Mouse (Mus musculus): Measurements from ENCODE around the gene Hrh2. TPM values are rescaled to one million over a fixed set of nuclear protein-coding genes. Genes with fewer than 3 reads are reported as not detected.

Hrh2 gene
- polyA plus RNA-seq, 1 experiment from 2014 or later, result 0.04 TPM

GRCm38 (mm10) chr13:54221631-54222179 is 29.8 kb downstream of the Hrh2 start:
- no peaks in the 10 kb centered on the region for H3K36me3 ChIP-seq (ENCODE audit: control insufficient read depth, insufficient read depth, low read length)
- H3K27me3 ChIP-seq (ENCODE audit: control insufficient read depth, insufficient read depth, low read depth, low read length), result no peaks in the 10 kb centered on the region
- no peak overlapping the region for H3K9ac ChIP-seq (ENCODE audit: low read length)
- no peaks in the 10 kb centered on the region for H3K9me3 ChIP-seq (ENCODE audit: control insufficient read depth, low read length)
- H3K4me3 ChIP-seq (ENCODE audit: low read length), result no peak overlapping the region
- no peak overlapping the region for H3K27ac ChIP-seq (ENCODE audit: low read length)
- 65% methylated on average over 4 of the region's 4 CpGs for WGBS
- H3K4me2 ChIP-seq (ENCODE audit: low read depth, low read length), result no peak overlapping the region
- no peaks in the 10 kb centered on the region for H3K4me1 ChIP-seq (replicated peaks; ENCODE audit: control insufficient read depth, insufficient read depth, low read length)
- ATAC-seq (ENCODE audit: low read depth), result no peak

- 56% methylated on average over 13 of the region's 13 CpGs for WGBS
- H3K9me3 ChIP-seq (ENCODE audit: control insufficient read depth, low read length), result no peaks in the 10 kb centered on the region
- H3K9ac ChIP-seq (ENCODE audit: low read length), result no peak overlapping the region
- no peak overlapping the region for H3K4me2 ChIP-seq (ENCODE audit: low read depth, low read length)
- no peaks in the 10 kb centered on the region for H3K27me3 ChIP-seq (ENCODE audit: control insufficient read depth, insufficient read depth, low read depth, low read length)
- ATAC-seq (ENCODE audit: low read depth), result no peak
- no peaks in the 10 kb centered on the region for H3K4me1 ChIP-seq (replicated peaks; ENCODE audit: control insufficient read depth, insufficient read depth, low read length)
- no peak overlapping the region for H3K27ac ChIP-seq (ENCODE audit: low read length)
- H3K4me3 ChIP-seq (ENCODE audit: low read length), result no peak overlapping the region
- H3K36me3 ChIP-seq (ENCODE audit: control insufficient read depth, insufficient read depth, low read length), result no peaks in the 10 kb centered on the region
These were observed 31.2 kb downstream of the Hrh2 start for GRCm38 (mm10) chr13:54222921-54223769.

- no peak overlapping the region for H3K4me3 ChIP-seq (ENCODE audit: low read length)
- 22% methylated on average over 13 of the region's 13 CpGs for WGBS
- no peak overlapping the region for H3K4me2 ChIP-seq (ENCODE audit: low read depth, low read length)
- no peak for ATAC-seq (ENCODE audit: low read depth)
- H3K27me3 ChIP-seq (ENCODE audit: control insufficient read depth, insufficient read depth, low read depth, low read length), result no peaks in the 10 kb centered on the region
- H3K9me3 ChIP-seq (ENCODE audit: control insufficient read depth, low read length), result no peaks in the 10 kb centered on the region
- no peak overlapping the region for H3K9ac ChIP-seq (ENCODE audit: low read length)
- H3K4me1 ChIP-seq (replicated peaks; ENCODE audit: control insufficient read depth, insufficient read depth, low read length), result no peaks in the 10 kb centered on the region
- no peaks in the 10 kb centered on the region for H3K36me3 ChIP-seq (ENCODE audit: control insufficient read depth, insufficient read depth, low read length)
- H3K27ac ChIP-seq (ENCODE audit: low read length), result no peak overlapping the region
These were observed 36.1 kb downstream of the Hrh2 start for GRCm38 (mm10) chr13:54227916-54228483.

GRCm38 (mm10) chr13:54230081-54230480 is 38.2 kb downstream of the Hrh2 start:
- 40% methylated on average over 6 of the region's 6 CpGs for WGBS
- Histone ChIP-seq H3K27me3 (ENCODE audit: control insufficient read depth, insufficient read depth, low read depth, low read length) (no peaks in the 10 kb centered on the region), H3K4me1 (replicated peaks; ENCODE audit: control insufficient read depth, insufficient read depth, low read length) (no peaks in the 10 kb centered on the region), H3K4me3 (ENCODE audit: low read length) (no peak overlapping the region), H3K4me2 (ENCODE audit: low read depth, low read length) (no peak overlapping the region), H3K27ac (ENCODE audit: low read length) (no peak overlapping the region), H3K9ac (ENCODE audit: low read length) (no peak overlapping the region), H3K36me3 (ENCODE audit: control insufficient read depth, insufficient read depth, low read length) (no peaks in the 10 kb centered on the region), H3K9me3 (ENCODE audit: control insufficient read depth, low read length) (no peaks in the 10 kb centered on the region)
- ATAC-seq (ENCODE audit: low read depth), result peak; percentile 37

- Histone ChIP-seq H3K36me3 (ENCODE audit: control insufficient read depth, insufficient read depth, low read length) (no peaks in the 10 kb centered on the region), H3K4me3 (ENCODE audit: low read length) (no peak overlapping the region), H3K27ac (ENCODE audit: low read length) (peak overlapping the region; percentile 61), H3K4me1 (replicated peaks; ENCODE audit: control insufficient read depth, insufficient read depth, low read length) (no peaks in the 10 kb centered on the region), H3K9me3 (ENCODE audit: control insufficient read depth, low read length) (no peaks in the 10 kb centered on the region), H3K27me3 (ENCODE audit: control insufficient read depth, insufficient read depth, low read depth, low read length) (no peaks in the 10 kb centered on the region), H3K4me2 (ENCODE audit: low read depth, low read length) (no peak overlapping the region), H3K9ac (ENCODE audit: low read length) (no peak overlapping the region)
- ATAC-seq (ENCODE audit: low read depth), result peak; percentile 92
- WGBS, result 39% methylated on average over 10 of the region's 10 CpGs
These were observed 39.9 kb downstream of the Hrh2 start for GRCm38 (mm10) chr13:54231868-54232267.

- Histone ChIP-seq H3K9me3 (ENCODE audit: control insufficient read depth, low read length) (no peaks in the 10 kb centered on the region), H3K27me3 (ENCODE audit: control insufficient read depth, insufficient read depth, low read depth, low read length) (no peaks in the 10 kb centered on the region), H3K4me3 (ENCODE audit: low read length) (no peak overlapping the region), H3K27ac (ENCODE audit: low read length) (no peak overlapping the region), H3K36me3 (ENCODE audit: control insufficient read depth, insufficient read depth, low read length) (no peaks in the 10 kb centered on the region), H3K4me2 (ENCODE audit: low read depth, low read length) (no peak overlapping the region), H3K9ac (ENCODE audit: low read length) (no peak overlapping the region), H3K4me1 (replicated peaks; ENCODE audit: control insufficient read depth, insufficient read depth, low read length) (peaks cover 10% of the 10 kb centered on the region)
- no peak for ATAC-seq (ENCODE audit: low read depth)
- 57% methylated on average over 6 of the region's 6 CpGs for WGBS
These were observed 45.6 kb downstream of the Hrh2 start for GRCm38 (mm10) chr13:54237512-54237911.

GRCm38 (mm10) chr13:54238585-54239323 is 46.8 kb downstream of the Hrh2 start:
- peak overlapping the region; percentile 9; the same call in 1 of the 2 replicates for H3K9ac ChIP-seq (ENCODE audit: low read length)
- no peaks in the 10 kb centered on the region for H3K36me3 ChIP-seq (ENCODE audit: control insufficient read depth, insufficient read depth, low read length)
- peaks cover 10% of the 10 kb centered on the region for H3K4me1 ChIP-seq (replicated peaks; ENCODE audit: control insufficient read depth, insufficient read depth, low read length)
- no peaks in the 10 kb centered on the region for H3K27me3 ChIP-seq (ENCODE audit: control insufficient read depth, insufficient read depth, low read depth, low read length)
- no peak overlapping the region for H3K4me3 ChIP-seq (ENCODE audit: low read length)
- no peaks in the 10 kb centered on the region for H3K9me3 ChIP-seq (ENCODE audit: control insufficient read depth, low read length)
- no peak overlapping the region for H3K4me2 ChIP-seq (ENCODE audit: low read depth, low read length)
- H3K27ac ChIP-seq (ENCODE audit: low read length), result no peak overlapping the region
- WGBS, result 26% methylated on average over 14 of the region's 14 CpGs
- peak; percentile 82 for ATAC-seq (ENCODE audit: low read depth)

- ATAC-seq (ENCODE audit: low read depth), result no peak
- H3K4me2 ChIP-seq (ENCODE audit: low read depth, low read length), result no peak overlapping the region
- no peak overlapping the region for H3K27ac ChIP-seq (ENCODE audit: low read length)
- WGBS, result 52% methylated on average over 5 of the region's 5 CpGs
- no peak overlapping the region for H3K9ac ChIP-seq (ENCODE audit: low read length)
- H3K36me3 ChIP-seq (ENCODE audit: control insufficient read depth, insufficient read depth, low read length), result no peaks in the 10 kb centered on the region
- no peaks in the 10 kb centered on the region for H3K27me3 ChIP-seq (ENCODE audit: control insufficient read depth, insufficient read depth, low read depth, low read length)
- H3K4me3 ChIP-seq (ENCODE audit: low read length), result no peak overlapping the region
- peaks cover 10% of the 10 kb centered on the region for H3K4me1 ChIP-seq (replicated peaks; ENCODE audit: control insufficient read depth, insufficient read depth, low read length)
- no peaks in the 10 kb centered on the region for H3K9me3 ChIP-seq (ENCODE audit: control insufficient read depth, low read length)
These were observed 50.5 kb downstream of the Hrh2 start for GRCm38 (mm10) chr13:54242380-54242779.

GRCm38 (mm10) chr13:54245204-54245603 is 53.3 kb downstream of the Hrh2 start:
- H3K27me3 ChIP-seq (ENCODE audit: control insufficient read depth, insufficient read depth, low read depth, low read length), result no peaks in the 10 kb centered on the region
- H3K4me1 ChIP-seq (replicated peaks; ENCODE audit: control insufficient read depth, insufficient read depth, low read length), result peaks cover 16% of the 10 kb centered on the region
- no peak overlapping the region for H3K4me3 ChIP-seq (ENCODE audit: low read length)
- H3K9me3 ChIP-seq (ENCODE audit: control insufficient read depth, low read length), result no peaks in the 10 kb centered on the region
- WGBS, result 75% methylated on average over 5 of the region's 5 CpGs
- no peak for ATAC-seq (ENCODE audit: low read depth)
- H3K9ac ChIP-seq (ENCODE audit: low read length), result no peak overlapping the region
- H3K4me2 ChIP-seq (ENCODE audit: low read depth, low read length), result no peak overlapping the region
- no peaks in the 10 kb centered on the region for H3K36me3 ChIP-seq (ENCODE audit: control insufficient read depth, insufficient read depth, low read length)
- H3K27ac ChIP-seq (ENCODE audit: low read length), result no peak overlapping the region
